In genomic region chr19:11184121-11184520, GRCm38 (mm10) we compare ENCODE assay signal across 9 mouse cellular contexts. TPM values are rescaled to one million over a fixed set of nuclear protein-coding genes. Genes with fewer than 3 reads are reported as not detected.
DNase-seq lines count a peak whose midpoint lies in the region; ATAC-seq and TF ChIP-seq lines count a peak whose summit lies in the region.
"Had no signal": no experiment of that assay in that cellular context is flagged by ENCODE, and none has a peak within 500 bp of the region (broad histone marks: within the 10 kb centered on the region; RNA-seq: fewer than 3 reads in every experiment).

No protein-coding gene starts in this region.

- TF ChIP-seq CTCF in forebrain, postnatal 0 days (IDR thresholded peaks at IDR 0.05; ENCODE audit: low read depth), result no peak

- H3K27ac ChIP-seq in limb, embryonic 11.5 days (replicated peaks; ENCODE audit: low read depth, low read length), result no peak overlapping the region
- no peak overlapping the region for H3K27ac ChIP-seq in limb, embryonic 10.5 days
- no peak overlapping the region for H3K27ac ChIP-seq in forebrain, postnatal 0 days (ENCODE audit: low read depth, low read length)

- DNase-seq in limb, embryonic 11.5 days (ENCODE audit: low spot score), result peak; percentile 23
- no peak for DNase-seq in limb, embryonic 10.5 days (ENCODE audit: low spot score)
- peak; percentile 53 for DNase-seq in T-cell, adult 2 months (ENCODE audit: low spot score)
- DNase-seq in embryo, embryonic 10.5 days (ENCODE audit: low spot score), result peak; percentile 23
- DNase-seq in forebrain, postnatal 0 days, result no peak
- DNase-seq in right cerebral cortex, postnatal 36 days (ENCODE audit: low spot score in 2 of 2), result no peak

- WGBS in limb, embryonic 11.5 days, result 17% methylated on average over 5 of the region's 5 CpGs
- WGBS in limb, embryonic 10.5 days, result 17% methylated on average over 5 of the region's 5 CpGs
- WGBS in forebrain, postnatal 0 days, result 18% methylated on average over 5 of the region's 5 CpGs

- no peaks in the 10 kb centered on the region for H3K4me1 ChIP-seq in limb, embryonic 11.5 days (ENCODE audit: control insufficient read depth, insufficient read depth, low read length)
- no peaks in the 10 kb centered on the region for H3K4me1 ChIP-seq in limb, embryonic 10.5 days
- no peaks in the 10 kb centered on the region for H3K4me1 ChIP-seq in forebrain, postnatal 0 days (ENCODE audit: insufficient read depth)

- H3K4me3 ChIP-seq in limb, embryonic 11.5 days (ENCODE audit: low read depth, low read length), result no peak overlapping the region
- no peak overlapping the region for H3K4me3 ChIP-seq in limb, embryonic 10.5 days
- H3K4me3 ChIP-seq in forebrain, postnatal 0 days (ENCODE audit: low read depth, low read length), result no peak overlapping the region
- H3K4me3 ChIP-seq: erythroblast, embryonic 14.5 days had no signal

- H3K9ac ChIP-seq in limb, embryonic 11.5 days (ENCODE audit: low read length), result no peak overlapping the region
- no peak overlapping the region for H3K9ac ChIP-seq in forebrain, postnatal 0 days

- H3K27me3 ChIP-seq in limb, embryonic 11.5 days (ENCODE audit: control insufficient read depth, insufficient read depth, low read length), result no peaks in the 10 kb centered on the region
- H3K27me3 ChIP-seq in limb, embryonic 10.5 days (ENCODE audit: low read depth, poor library complexity, severe bottlenecking), result no peaks in the 10 kb centered on the region
- no peaks in the 10 kb centered on the region for H3K27me3 ChIP-seq in forebrain, postnatal 0 days (ENCODE audit: insufficient read depth, low read length)

- no peaks in the 10 kb centered on the region for H3K9me3 ChIP-seq in limb, embryonic 11.5 days (ENCODE audit: control insufficient read depth, low read length)
- no peaks in the 10 kb centered on the region for H3K9me3 ChIP-seq in limb, embryonic 10.5 days (replicated peaks)
- H3K9me3 ChIP-seq in forebrain, postnatal 0 days (ENCODE audit: low read length), result no peaks in the 10 kb centered on the region

- ATAC-seq in limb, embryonic 11.5 days (ENCODE audit: insufficient number of reproducible peaks, low FRiP score, low TSS enrichment, low read depth), result no peak
- ATAC-seq in monocyte, adult 5-6 weeks (replicated peaks; ENCODE audit: insufficient number of reproducible peaks, low FRiP score, low TSS enrichment, poor library complexity, severe bottlenecking), result peak; percentile 68; the same call in 1 of the 2 replicates
- no peak for ATAC-seq in forebrain, postnatal 0 days

- no peak overlapping the region for H3K4me2 ChIP-seq in limb, embryonic 11.5 days (ENCODE audit: low read depth, severe bottlenecking)
- no peak overlapping the region for H3K4me2 ChIP-seq in forebrain, postnatal 0 days (ENCODE audit: low read depth)

- no peaks in the 10 kb centered on the region for H3K36me3 ChIP-seq in limb, embryonic 11.5 days (ENCODE audit: control insufficient read depth, insufficient read depth, low read length)
- H3K36me3 ChIP-seq in limb, embryonic 10.5 days, result no peaks in the 10 kb centered on the region
- no peaks in the 10 kb centered on the region for H3K36me3 ChIP-seq in forebrain, postnatal 0 days (ENCODE audit: insufficient read depth)

RNA-seq across cellular contexts. Expression of gene Ms4a13, which starts 12.4 kb away (rescaled TPM):
- not detected in 2 replicates for polyA plus RNA-seq in limb, embryonic 11.5 days (2014; fragmentation: Nextera tagmentation; extraction: Ambion mirVana)
- not detected in 2 replicates for polyA plus RNA-seq in limb, embryonic 10.5 days (2016; fragmentation: Nextera tagmentation; extraction: Ambion mirVana)
- total RNA-seq in monocyte, adult 5-6 weeks (2017), result not detected in 3 replicates
- not detected in 2 replicates for total RNA-seq in forebrain, postnatal 0 days (2014; rRNA removed)
- polyA plus RNA-seq in forebrain, postnatal 0 days (2015; fragmentation: Nextera tagmentation; extraction: Ambion mirVana), result not detected in 2 replicates
- total RNA-seq: layer of hippocampus, postnatal 25 days had no signal
- polyA plus RNA-seq: erythroblast, embryonic 14.5 days had no signal

RNA-seq across cellular contexts. Expression of gene 1700025F22Rik, which starts 19.0 kb away (rescaled TPM):
- polyA plus RNA-seq in limb, embryonic 11.5 days (2014; fragmentation: Nextera tagmentation; extraction: Ambion mirVana), result not detected in 2 replicates
- not detected in 2 replicates for polyA plus RNA-seq in limb, embryonic 10.5 days (2016; fragmentation: Nextera tagmentation; extraction: Ambion mirVana)
- not detected in 3 replicates for total RNA-seq in monocyte, adult 5-6 weeks (2017)
- total RNA-seq in forebrain, postnatal 0 days (2014; rRNA removed), result not detected in 2 replicates
- polyA plus RNA-seq in forebrain, postnatal 0 days (2015; fragmentation: Nextera tagmentation; extraction: Ambion mirVana), result not detected in 2 replicates
- total RNA-seq: layer of hippocampus, postnatal 25 days had no signal
- polyA plus RNA-seq: erythroblast, embryonic 14.5 days had no signal

RNA-seq across cellular contexts. Expression of gene Ms4a12, which starts 48.1 kb away (rescaled TPM):
- not detected in 2 replicates for polyA plus RNA-seq in limb, embryonic 11.5 days (2014; fragmentation: Nextera tagmentation; extraction: Ambion mirVana)
- polyA plus RNA-seq in limb, embryonic 10.5 days (2016; fragmentation: Nextera tagmentation; extraction: Ambion mirVana), result not detected in 2 replicates
- not detected in 3 replicates for total RNA-seq in monocyte, adult 5-6 weeks (2017)
- total RNA-seq in forebrain, postnatal 0 days (2014; rRNA removed), result not detected in 2 replicates
- polyA plus RNA-seq in forebrain, postnatal 0 days (2015; fragmentation: Nextera tagmentation; extraction: Ambion mirVana), result not detected in 2 replicates
- total RNA-seq: layer of hippocampus, postnatal 25 days had no signal
- polyA plus RNA-seq: erythroblast, embryonic 14.5 days had no signal

RNA-seq across cellular contexts. Expression of gene 1700017D01Rik, which starts 53.4 kb away (rescaled TPM):
- polyA plus RNA-seq in limb, embryonic 11.5 days (2014; fragmentation: Nextera tagmentation; extraction: Ambion mirVana), result not detected in 2 replicates
- not detected in 2 replicates for polyA plus RNA-seq in limb, embryonic 10.5 days (2016; fragmentation: Nextera tagmentation; extraction: Ambion mirVana)
- total RNA-seq in monocyte, adult 5-6 weeks (2017), result 3.3 TPM in 1 of 3 replicates, not detected in the others
- total RNA-seq in forebrain, postnatal 0 days (2014; rRNA removed), result not detected in 2 replicates
- polyA plus RNA-seq in forebrain, postnatal 0 days (2015; fragmentation: Nextera tagmentation; extraction: Ambion mirVana), result not detected in 2 replicates
- total RNA-seq: layer of hippocampus, postnatal 25 days had no signal
- polyA plus RNA-seq: erythroblast, embryonic 14.5 days had no signal

Comparison
In these comparisons a context has a peak if more than half of its experiments do, and no peak if none do; other contexts are left out.
1. DNase-seq: peak in limb, embryonic 11.5 days (single experiment), T-cell, adult 2 months (single experiment) and embryo, embryonic 10.5 days (single experiment); none in limb, embryonic 10.5 days (single experiment), forebrain, postnatal 0 days (single experiment) and right cerebral cortex, postnatal 36 days (0 of 2).